Mouse (Mus musculus) embryonic facial prominence, embryonic 10.5 days (tissue): ENCODE results near the gene Tedc1. TPM values are rescaled to one million over a fixed set of nuclear protein-coding genes. Genes with fewer than 3 reads are reported as not detected.

ENCODE experiments used
- polyA plus RNA-seq: library from polyadenylated mRNA; unstranded; fragments of >200 nt; fragmentation: Nextera tagmentation; extraction: Ambion mirVana; gene quantifications from 2 replicates; pipeline ENCODE4 v1.2.1, GENCODE M21; 2016

Gene Tedc1
- polyA plus RNA-seq, 1 experiment from 2014 or later = 59.4 TPM

Other genes starting within 250 kb of the Tedc1 start
- gene Jag2, start 226.6 kb upstream of the Tedc1 start, polyA plus RNA-seq = 4.8 and 5.3 TPM in 2 replicates
- 78.1 and 83.8 TPM in 2 replicates for gene Nudt14, start 214.3 kb upstream of the Tedc1 start, polyA plus RNA-seq
- gene Btbd6, start 179.9 kb upstream of the Tedc1 start, polyA plus RNA-seq = 22.3 and 23.0 TPM in 2 replicates
- gene Brf1, start 155.7 kb upstream of the Tedc1 start, polyA plus RNA-seq = 59.8 and 60.9 TPM in 2 replicates
- gene Pacs2, start 141.9 kb upstream of the Tedc1 start, polyA plus RNA-seq = 13.7 and 14.3 TPM in 2 replicates
- not detected in 2 replicates for gene Tex22, start 81.9 kb upstream of the Tedc1 start, polyA plus RNA-seq
- gene Mta1, start 58.1 kb upstream of the Tedc1 start, polyA plus RNA-seq = 20.3 and 21.0 TPM in 2 replicates
- 91.8 and 96.4 TPM in 2 replicates for gene Crip2, start 16.2 kb upstream of the Tedc1 start, polyA plus RNA-seq
- gene Crip1, start 10.1 kb upstream of the Tedc1 start, polyA plus RNA-seq = 53.6 and 57.1 TPM in 2 replicates
- gene Tmem121, start 29.5 kb downstream of the Tedc1 start, polyA plus RNA-seq = 11.4 and 12.1 TPM in 2 replicates